Mouse (Mus musculus) midbrain, postnatal 0 days (tissue): ENCODE measurements at regions not wholly inside any gene's neighbourhood (a gene's known extent, or its start where the extent isn't known, plus 50 kb on each side); places are given as distances from the start of the nearest gene placed in this dataset.

ENCODE experiments used
- ATAC-seq: fragments of 200-750 bp; cut with Nextera tagmentation; 2 replicates; pipeline ENCODE4 v1.8.0; 2017; ENCODE audit warnings: moderate number of reproducible peaks, mild to moderate bottlenecking, moderate TSS enrichment, moderate library complexity; ENCODE audit not compliant: low FRiP score
- DNase-seq: peaks from one replicate; pipeline ENCODE4 v3.0.0-alpha.2; 2015; ENCODE audit warnings: low spot score
- H3K27ac ChIP-seq: fragments of 300-500 bp; sonication (generic); 2 replicates; pipeline ENCODE4 v1.5.1; 2014; ENCODE audit warnings: low read depth, mild to moderate bottlenecking, low read length, mixed read lengths
- H3K27me3 ChIP-seq: fragments of 300-500 bp; sonication (generic); 2 replicates; pipeline ENCODE4 v1.6.1; 2014; ENCODE audit warnings: low read length, control low read depth, mixed read lengths; ENCODE audit not compliant: insufficient read depth
- H3K36me3 ChIP-seq: fragments of 300-500 bp; sonication (generic); 2 replicates; pipeline ENCODE4 v1.6.1; 2014; ENCODE audit warnings: low read length, control low read depth, mixed read lengths; ENCODE audit not compliant: insufficient read depth
- H3K4me1 ChIP-seq: fragments of 300-500 bp; sonication (generic); 2 replicates; pipeline ENCODE4 v1.6.1; 2014; ENCODE audit warnings: mild to moderate bottlenecking, control low read depth, antibody characterized with exemption, low read length, mixed read lengths; ENCODE audit not compliant: insufficient read depth
- H3K4me2 ChIP-seq: fragments of 300-500 bp; sonication (generic); 2 replicates; pipeline ENCODE4 v1.6.1; 2014; ENCODE audit warnings: low read depth, mild to moderate bottlenecking, low read length, mixed read lengths; ENCODE audit not compliant: poor library complexity, severe bottlenecking
- H3K4me3 ChIP-seq: fragments of 300-500 bp; sonication (generic); 2 replicates; pipeline ENCODE4 v1.5.1; 2014; ENCODE audit warnings: low read depth, mild to moderate bottlenecking, low read length, moderate library complexity
- H3K9ac ChIP-seq: fragments of 300-500 bp; sonication (generic); replicated peaks from 2 replicates; pipeline ENCODE4 v1.6.1; 2014; ENCODE audit warnings: mild to moderate bottlenecking, low read length, moderate library complexity, mixed read lengths; ENCODE audit not compliant: poor library complexity, severe bottlenecking
- H3K9me3 ChIP-seq: fragments of 300-500 bp; sonication (generic); 2 replicates; pipeline ENCODE4 v1.6.1; 2016; ENCODE audit warnings: low read length, control low read depth
- CTCF ChIP-seq: IDR thresholded peaks from 2 replicates; pipeline ENCODE4 v1.5.1; 2016; ENCODE audit warnings: antibody characterized with exemption, mild to moderate bottlenecking
- WGBS: fragments of 180-500 bp; shearing (Covaris S2); extraction: QIAGEN DNeasy Blood & Tissue Kit; methylation state at CpG from one replicate; pipeline ENCODE4 v1.1.7; 2014; 5-methylcytosine and 5-hydroxymethylcytosine counted together

GRCm38 (mm10) chr9:41715231-41715630 is 408.9 kb downstream of the Sorl1 start:
- no peaks in the 10 kb centered on the region for H3K27me3 ChIP-seq
- H3K27ac ChIP-seq: no peak overlapping the region
- DNase-seq (peak; percentile 28), ATAC-seq (no peak)
- no peaks in the 10 kb centered on the region for H3K4me1 ChIP-seq
- H3K9me3 ChIP-seq: no peaks in the 10 kb centered on the region
- no peaks in the 10 kb centered on the region for H3K36me3 ChIP-seq
- H3K9ac ChIP-seq: no peak overlapping the region
- no peak for TF ChIP-seq CTCF
- H3K4me3 ChIP-seq: no peak overlapping the region
- no peak overlapping the region for H3K4me2 ChIP-seq

GRCm38 (mm10) chr9:41705972-41706371 is 418.1 kb downstream of the Sorl1 start:
- Histone ChIP-seq H3K4me2 (no peak overlapping the region), H3K9ac (no peak overlapping the region), H3K27ac (no peak overlapping the region), H3K36me3 (no peaks in the 10 kb centered on the region), H3K9me3 (no peaks in the 10 kb centered on the region), H3K4me1 (0 out of 2 replicates have a peak, but pooled peaks cover 3% of the 10 kb centered on the region), H3K4me3 (no peak overlapping the region), H3K27me3 (no peaks in the 10 kb centered on the region)
- DNase-seq: no peak
- no peak for TF ChIP-seq CTCF
- no peak for ATAC-seq

- Histone ChIP-seq H3K4me2 (no peak overlapping the region), H3K9me3 (no peaks in the 10 kb centered on the region), H3K27ac (no peak overlapping the region), H3K9ac (no peak overlapping the region), H3K27me3 (no peaks in the 10 kb centered on the region), H3K4me3 (no peak overlapping the region), H3K4me1 (peaks cover 4% of the 10 kb centered on the region; the same call in 1 of the 2 replicates), H3K36me3 (no peaks in the 10 kb centered on the region)
- ATAC-seq (no peak), DNase-seq (peak; percentile 15)
- no peak for TF ChIP-seq CTCF
- WGBS: 60% methylated on average over 8 of the region's 8 CpGs
Measured at GRCm38 (mm10) chr9:41705461-41705903, 418.6 kb downstream of the Sorl1 start.

- Histone ChIP-seq H3K4me2 (no peak overlapping the region), H3K4me3 (no peak overlapping the region), H3K27ac (no peak overlapping the region), H3K4me1 (peaks cover 11% of the 10 kb centered on the region), H3K9ac (no peak overlapping the region), H3K27me3 (no peaks in the 10 kb centered on the region), H3K9me3 (no peaks in the 10 kb centered on the region), H3K36me3 (no peaks in the 10 kb centered on the region)
- ATAC-seq (no peak), DNase-seq (no peak)
- TF ChIP-seq CTCF: no peak
- 68% methylated on average over 6 of the region's 6 CpGs for whole genome bisulfite sequencing
Measured at GRCm38 (mm10) chr9:41703091-41703490, 421.0 kb downstream of the Sorl1 start.

GRCm38 (mm10) chr9:41700683-41701082 is 423.4 kb downstream of the Sorl1 start:
- Histone ChIP-seq H3K36me3 (no peaks in the 10 kb centered on the region), H3K27ac (no peak overlapping the region), H3K9ac (no peak overlapping the region), H3K4me3 (no peak overlapping the region), H3K9me3 (no peaks in the 10 kb centered on the region), H3K4me1 (peaks cover 15% of the 10 kb centered on the region), H3K4me2 (no peak overlapping the region), H3K27me3 (no peaks in the 10 kb centered on the region)
- WGBS: 26% methylated on average over 6 of the region's 6 CpGs
- DNase-seq (peak; percentile 62), ATAC-seq (no peak)
- no peak for TF ChIP-seq CTCF

GRCm38 (mm10) chr9:41699031-41699430 is 425.1 kb downstream of the Sorl1 start:
- 50% methylated on average over 4 of the region's 4 CpGs for WGBS
- no peak for TF ChIP-seq CTCF
- no peak overlapping the region for H3K4me3 ChIP-seq
- H3K36me3 ChIP-seq: no peaks in the 10 kb centered on the region
- no peak overlapping the region for H3K9ac ChIP-seq
- H3K4me2 ChIP-seq: no peak overlapping the region
- peak overlapping the region; percentile 63 for H3K27ac ChIP-seq
- ATAC-seq (no peak), DNase-seq (no peak)
- H3K27me3 ChIP-seq: no peaks in the 10 kb centered on the region
- no peaks in the 10 kb centered on the region for H3K9me3 ChIP-seq
- peaks cover 11% of the 10 kb centered on the region for H3K4me1 ChIP-seq
